Mouse (Mus musculus): ENCODE results near the gene Zbtb8os. TPM values are rescaled to one million over a fixed set of nuclear protein-coding genes. Genes with fewer than 3 reads are reported as not detected.

The Zbtb8os gene
- polyA plus RNA-seq, 1 experiment from 2014 or later: 44.4 TPM

GRCm38 (mm10) chr4:129297724-129298123 is 37.8 kb upstream of the Zbtb8os start:
- ATAC-seq (ENCODE audit: insufficient number of reproducible peaks, insufficient read depth, low FRiP score, low TSS enrichment, low read depth): no peak
- WGBS: 87% methylated on average over 4 of the region's 4 CpGs
- Histone ChIP-seq H3K36me3 (no peaks in the 10 kb centered on the region), H3K4me3 (no peak overlapping the region), H3K4me2 (no peak overlapping the region), H3K27ac (no peak overlapping the region), H3K9me3 (peaks cover 4% of the 10 kb centered on the region; the same call in 1 of the 2 replicates), H3K9ac (no peak overlapping the region), H3K27me3 (peaks cover 6% of the 10 kb centered on the region; the same call in 1 of the 2 replicates), H3K4me1 (peaks cover 24% of the 10 kb centered on the region)

DNA sequence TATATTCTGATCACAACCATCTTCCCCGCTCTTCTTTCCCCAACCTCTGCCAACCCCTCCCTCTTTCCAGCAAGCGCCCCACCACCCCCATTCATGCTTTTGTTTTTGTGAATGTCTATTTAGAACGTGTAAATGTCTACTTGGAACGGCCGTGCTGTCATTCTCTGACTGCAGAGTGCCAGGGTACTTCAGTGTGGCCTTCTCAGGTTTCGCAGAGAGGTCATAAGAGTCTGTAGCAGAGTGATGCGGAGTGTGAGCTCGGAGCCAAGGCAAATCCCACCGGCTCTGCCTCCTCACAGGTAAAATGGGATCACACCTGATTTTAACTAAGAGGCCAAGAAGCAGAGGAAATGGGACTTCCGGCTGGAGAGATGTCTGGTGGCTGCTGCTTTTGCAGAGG is 36.4 kb upstream of the Zbtb8os start:
- Histone ChIP-seq H3K4me1 (peaks cover 14% of the 10 kb centered on the region), H3K4me3 (no peak overlapping the region), H3K36me3 (no peaks in the 10 kb centered on the region), H3K9ac (no peak overlapping the region), H3K9me3 (peaks cover 4% of the 10 kb centered on the region; the same call in 1 of the 2 replicates), H3K27ac (no peak overlapping the region), H3K27me3 (no peaks in the 10 kb centered on the region; the same call in 1 of the 2 replicates), H3K4me2 (no peak overlapping the region)
- 49% methylated on average over 10 of the region's 10 CpGs for WGBS
- no peak for ATAC-seq (ENCODE audit: insufficient number of reproducible peaks, insufficient read depth, low FRiP score, low TSS enrichment, low read depth)

DNA sequence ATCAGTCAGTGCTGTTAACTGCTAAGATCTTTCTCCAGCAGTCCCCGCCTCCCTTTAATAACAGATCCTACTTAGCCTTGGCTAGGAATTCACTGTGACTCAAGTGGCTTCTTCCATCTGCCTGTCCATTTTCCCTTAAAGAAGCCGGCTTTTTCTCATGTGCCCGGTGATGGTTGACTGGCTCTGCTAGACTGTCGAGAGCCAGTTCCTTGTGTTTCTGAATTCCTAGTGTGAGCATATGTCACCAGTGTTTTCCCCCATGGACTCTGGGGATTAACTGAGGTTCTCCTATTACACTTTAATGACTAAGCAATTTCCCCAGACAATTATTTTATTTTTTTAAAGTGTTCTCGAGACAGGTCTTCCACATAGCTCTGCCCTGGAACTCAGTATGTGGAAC is 32.1 kb upstream of the Zbtb8os start:
- peaks cover 7% of the 10 kb centered on the region for H3K4me1 ChIP-seq
- H3K27ac ChIP-seq: no peak overlapping the region
- peaks cover 4% of the 10 kb centered on the region; the same call in 1 of the 2 replicates for H3K9me3 ChIP-seq
- no peak overlapping the region for H3K9ac ChIP-seq
- H3K4me2 ChIP-seq: no peak overlapping the region
- no peak overlapping the region for H3K4me3 ChIP-seq
- no peaks in the 10 kb centered on the region for H3K27me3 ChIP-seq
- H3K36me3 ChIP-seq: peaks cover 30% of the 10 kb centered on the region
- no peak for ATAC-seq (ENCODE audit: insufficient number of reproducible peaks, insufficient read depth, low FRiP score, low TSS enrichment, low read depth)
- WGBS: 47% methylated on average over 5 of the region's 5 CpGs

DNA sequence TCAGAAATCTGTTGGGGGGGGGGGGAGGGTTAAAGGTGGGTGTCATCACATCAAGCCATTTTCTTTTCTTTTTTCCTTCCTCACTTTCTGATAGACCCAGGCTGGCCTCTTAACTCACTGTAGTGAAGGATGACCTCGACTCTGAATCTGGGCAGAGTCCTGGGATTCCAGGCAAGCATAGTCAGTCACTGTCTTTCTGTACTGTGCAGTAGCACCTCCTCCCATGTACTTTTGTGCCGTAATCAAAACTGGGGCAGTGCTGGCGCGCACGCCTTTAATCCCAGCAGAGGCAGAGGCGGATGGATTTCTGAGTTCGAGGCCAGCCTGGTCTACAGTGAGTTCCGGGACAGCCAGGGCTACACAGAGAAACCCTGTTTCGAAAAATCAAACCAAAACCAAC is 31.7 kb upstream of the Zbtb8os start:
- Histone ChIP-seq H3K9me3 (peaks cover 4% of the 10 kb centered on the region; the same call in 1 of the 2 replicates), H3K9ac (no peak overlapping the region), H3K4me1 (peaks cover 5% of the 10 kb centered on the region; the same call in 1 of the 2 replicates), H3K4me2 (no peak overlapping the region), H3K27ac (no peak overlapping the region; the same call in 1 of the 2 replicates), H3K36me3 (peaks cover 34% of the 10 kb centered on the region), H3K4me3 (no peak overlapping the region), H3K27me3 (no peaks in the 10 kb centered on the region)
- 85% methylated on average over 9 of the region's 9 CpGs for WGBS
- ATAC-seq (ENCODE audit: insufficient number of reproducible peaks, insufficient read depth, low FRiP score, low TSS enrichment, low read depth): no peak

DNA sequence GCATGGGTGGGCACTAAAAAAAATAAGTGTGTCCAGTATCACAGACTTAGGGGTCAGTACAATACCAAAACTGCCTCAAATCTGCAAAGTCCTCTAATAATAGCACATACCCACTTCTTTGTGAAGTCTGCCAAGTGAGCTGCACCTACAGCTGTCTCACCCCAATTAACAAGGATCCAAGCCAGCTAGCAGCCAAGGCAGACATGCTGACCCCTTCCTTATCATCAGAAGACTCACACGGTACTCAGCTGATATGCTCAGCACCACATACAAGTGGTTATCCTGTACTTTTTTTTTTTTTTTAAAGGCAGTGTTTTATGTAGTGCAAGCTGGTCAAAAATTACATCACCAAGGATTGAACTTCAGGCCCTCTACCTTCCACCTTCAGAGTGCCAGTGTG is 31.2 kb upstream of the Zbtb8os start:
- Histone ChIP-seq H3K9me3 (peaks cover 4% of the 10 kb centered on the region; the same call in 1 of the 2 replicates), H3K4me3 (no peak overlapping the region), H3K27ac (no peak overlapping the region), H3K4me2 (no peak overlapping the region), H3K4me1 (peaks cover 2% of the 10 kb centered on the region; the same call in 1 of the 2 replicates), H3K27me3 (no peaks in the 10 kb centered on the region), H3K9ac (no peak overlapping the region), H3K36me3 (peaks cover 39% of the 10 kb centered on the region)
- no peak for ATAC-seq (ENCODE audit: insufficient number of reproducible peaks, insufficient read depth, low FRiP score, low TSS enrichment, low read depth)
- 88% methylated on average over 1 of the region's 1 CpGs for WGBS

- no peak for ATAC-seq (ENCODE audit: insufficient number of reproducible peaks, insufficient read depth, low FRiP score, low TSS enrichment, low read depth)
- Histone ChIP-seq H3K27me3 (no peaks in the 10 kb centered on the region), H3K36me3 (peaks cover 69% of the 10 kb centered on the region), H3K4me2 (no peak overlapping the region), H3K4me1 (no peaks in the 10 kb centered on the region), H3K9ac (no peak overlapping the region), H3K27ac (no peak overlapping the region), H3K4me3 (no peak overlapping the region), H3K9me3 (no peaks in the 10 kb centered on the region)
- 91% methylated on average over 1 of the region's 1 CpGs for WGBS
These were observed 27.6 kb upstream of the Zbtb8os start for GRCm38 (mm10) chr4:129307936-129308335.

- H3K27me3 ChIP-seq: no peaks in the 10 kb centered on the region
- no peaks in the 10 kb centered on the region for H3K9me3 ChIP-seq
- H3K27ac ChIP-seq: no peak overlapping the region
- ATAC-seq (ENCODE audit: insufficient number of reproducible peaks, insufficient read depth, low FRiP score, low TSS enrichment, low read depth): no peak
- H3K4me3 ChIP-seq: no peak overlapping the region
- no peaks in the 10 kb centered on the region for H3K4me1 ChIP-seq
- H3K4me2 ChIP-seq: no peak overlapping the region
- no peak overlapping the region for H3K9ac ChIP-seq
- peaks cover 90% of the 10 kb centered on the region for H3K36me3 ChIP-seq
- 86% methylated on average over 3 of the region's 3 CpGs for WGBS
These were observed 21.6 kb upstream of the Zbtb8os start for GRCm38 (mm10) chr4:129313886-129314285.

DNA sequence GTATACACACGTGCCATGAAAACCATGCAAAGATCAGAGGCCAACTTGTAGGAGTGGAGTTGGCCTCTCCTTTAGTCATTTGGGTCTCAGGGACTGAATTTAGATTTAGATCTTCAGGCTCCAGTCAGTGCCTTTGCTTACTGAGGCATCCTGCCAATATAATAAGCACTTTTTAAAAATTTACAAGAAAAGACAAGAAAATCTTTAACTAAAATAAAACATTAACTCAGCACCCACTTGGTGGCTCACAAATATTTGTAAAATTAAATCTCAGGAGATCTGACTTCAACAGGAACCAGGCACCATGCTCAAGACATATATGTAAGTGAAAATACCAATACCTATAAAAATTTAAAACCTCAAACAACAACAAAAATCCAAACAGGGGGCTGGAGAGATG is 14.6 kb upstream of the Zbtb8os start:
- Histone ChIP-seq H3K4me1 (no peaks in the 10 kb centered on the region), H3K4me2 (no peak overlapping the region), H3K9me3 (no peaks in the 10 kb centered on the region), H3K27me3 (no peaks in the 10 kb centered on the region), H3K27ac (no peak overlapping the region), H3K9ac (no peak overlapping the region), H3K36me3 (peaks cover 81% of the 10 kb centered on the region), H3K4me3 (no peak overlapping the region)
- 84% methylated on average over 1 of the region's 1 CpGs for WGBS
- ATAC-seq (ENCODE audit: insufficient number of reproducible peaks, insufficient read depth, low FRiP score, low TSS enrichment, low read depth): no peak

- no peaks in the 10 kb centered on the region for H3K27me3 ChIP-seq
- no peaks in the 10 kb centered on the region for H3K9me3 ChIP-seq
- no peaks in the 10 kb centered on the region for H3K4me1 ChIP-seq
- no peak overlapping the region for H3K27ac ChIP-seq
- no peak overlapping the region for H3K4me2 ChIP-seq
- peaks cover 79% of the 10 kb centered on the region for H3K36me3 ChIP-seq
- ATAC-seq (ENCODE audit: insufficient number of reproducible peaks, insufficient read depth, low FRiP score, low TSS enrichment, low read depth): no peak
- 82% methylated on average over 5 of the region's 5 CpGs for WGBS
- H3K9ac ChIP-seq: no peak overlapping the region
- no peak overlapping the region for H3K4me3 ChIP-seq
These were observed 13.5 kb upstream of the Zbtb8os start for GRCm38 (mm10) chr4:129322042-129322441.

GRCm38 (mm10) chr4:129323491-129323890 is 12.0 kb upstream of the Zbtb8os start:
- Histone ChIP-seq H3K9me3 (no peaks in the 10 kb centered on the region), H3K4me1 (no peaks in the 10 kb centered on the region), H3K27ac (no peak overlapping the region), H3K4me2 (no peak overlapping the region), H3K9ac (no peak overlapping the region), H3K4me3 (no peak overlapping the region), H3K27me3 (no peaks in the 10 kb centered on the region), H3K36me3 (peaks cover 79% of the 10 kb centered on the region)
- ATAC-seq (ENCODE audit: insufficient number of reproducible peaks, insufficient read depth, low FRiP score, low TSS enrichment, low read depth): no peak
- 98% methylated on average over 1 of the region's 1 CpGs for WGBS

- no peaks in the 10 kb centered on the region for H3K4me1 ChIP-seq
- H3K4me3 ChIP-seq: no peak overlapping the region
- H3K9ac ChIP-seq: no peak overlapping the region
- peaks cover 81% of the 10 kb centered on the region for H3K36me3 ChIP-seq
- no peak overlapping the region for H3K27ac ChIP-seq
- 82% methylated on average over 1 of the region's 1 CpGs for WGBS
- ATAC-seq (ENCODE audit: insufficient number of reproducible peaks, insufficient read depth, low FRiP score, low TSS enrichment, low read depth): no peak
- H3K4me2 ChIP-seq: no peak overlapping the region
- no peaks in the 10 kb centered on the region for H3K9me3 ChIP-seq
- no peaks in the 10 kb centered on the region for H3K27me3 ChIP-seq
These were observed 10.7 kb upstream of the Zbtb8os start for GRCm38 (mm10) chr4:129324756-129325155.

GRCm38 (mm10) chr4:129326191-129326590 is 9.3 kb upstream of the Zbtb8os start:
- Histone ChIP-seq H3K9me3 (no peaks in the 10 kb centered on the region), H3K4me1 (peaks cover 9% of the 10 kb centered on the region), H3K27ac (no peak overlapping the region), H3K4me2 (no peak overlapping the region), H3K36me3 (peaks cover 81% of the 10 kb centered on the region), H3K27me3 (no peaks in the 10 kb centered on the region), H3K4me3 (no peak overlapping the region), H3K9ac (no peak overlapping the region)
- WGBS: 49% methylated on average over 1 of the region's 1 CpGs
- no peak for ATAC-seq (ENCODE audit: insufficient number of reproducible peaks, insufficient read depth, low FRiP score, low TSS enrichment, low read depth)

Measured in embryonic facial prominence, embryonic 13.5 days (tissue).